Mouse (Mus musculus) lung, postnatal 0 days (tissue): ENCODE data around the gene Gyg. TPM values are rescaled to one million over a fixed set of nuclear protein-coding genes. Genes with fewer than 3 reads are reported as not detected.

ENCODE experiments used
- ATAC-seq: fragments of 200-750 bp; cut with Nextera tagmentation; 2 replicates; pipeline ENCODE4 v1.8.0; 2017; ENCODE audit warnings: moderate library complexity
- DNase-seq: peaks from one replicate; pipeline ENCODE4 v3.0.0-alpha.2; 2016; ENCODE audit warnings: low spot score
- H3K27ac ChIP-seq: fragments of 300-500 bp; sonication (generic); 2 replicates; pipeline ENCODE4 v1.5.1; 2014; ENCODE audit warnings: antibody characterized with exemption, mild to moderate bottlenecking, low read length, mixed read lengths
- H3K27me3 ChIP-seq: fragments of 300-500 bp; sonication (generic); replicated peaks from 2 replicates; pipeline ENCODE4 v1.6.1; 2014; ENCODE audit warnings: low read length, mixed read lengths; ENCODE audit not compliant: insufficient read depth
- H3K36me3 ChIP-seq: fragments of 300-500 bp; sonication (generic); 2 replicates; pipeline ENCODE4 v1.6.1; 2014; ENCODE audit warnings: low read length, mixed read lengths; ENCODE audit not compliant: insufficient read depth
- H3K4me1 ChIP-seq: fragments of 300-500 bp; sonication (generic); 2 replicates; pipeline ENCODE4 v1.6.1; 2014; ENCODE audit warnings: antibody characterized with exemption, low read depth, low read length, mixed read lengths; ENCODE audit not compliant: insufficient read depth
- H3K4me2 ChIP-seq: fragments of 300-500 bp; sonication (generic); replicated peaks from 2 replicates; pipeline ENCODE4 v1.6.1; 2014; ENCODE audit warnings: low read depth, mild to moderate bottlenecking, low read length, moderate library complexity, mixed read lengths
- H3K4me3 ChIP-seq: fragments of 300-500 bp; sonication (generic); 2 replicates; pipeline ENCODE4 v1.5.1; 2014; ENCODE audit warnings: low read depth, low read length
- H3K9ac ChIP-seq: fragments of 300-500 bp; sonication (generic); replicated peaks from 2 replicates; pipeline ENCODE4 v1.6.1; 2014; ENCODE audit warnings: low read depth, mild to moderate bottlenecking
- H3K9me3 ChIP-seq: fragments of 300-500 bp; sonication (generic); 2 replicates; pipeline ENCODE4 v1.6.1; 2016; ENCODE audit warnings: low read length, mixed read lengths
- CTCF ChIP-seq: IDR thresholded peaks from 2 replicates; pipeline ENCODE4 v1.5.1; 2016; ENCODE audit warnings: antibody characterized with exemption, mild to moderate bottlenecking
- EP300 ChIP-seq: IDR thresholded peaks from 2 replicates; pipeline ENCODE4 v1.6.1; 2016; ENCODE audit warnings: antibody characterized with exemption, mild to moderate bottlenecking, control low read depth
- WGBS: fragments of 180-500 bp; shearing (Covaris S2); extraction: QIAGEN DNeasy Blood & Tissue Kit; methylation state at CpG from one replicate; pipeline ENCODE4 v1.1.7; 2014; 5-methylcytosine and 5-hydroxymethylcytosine counted together
- polyA plus RNA-seq: library from polyadenylated mRNA; unstranded; fragments of >200 nt; fragmentation: Nextera tagmentation; extraction: Ambion mirVana; gene quantifications from 2 replicates; pipeline ENCODE4 v1.2.1, GENCODE M21; 2015

The Gyg gene
- polyA plus RNA-seq, 1 experiment from 2014 or later: 359 TPM

DNA sequence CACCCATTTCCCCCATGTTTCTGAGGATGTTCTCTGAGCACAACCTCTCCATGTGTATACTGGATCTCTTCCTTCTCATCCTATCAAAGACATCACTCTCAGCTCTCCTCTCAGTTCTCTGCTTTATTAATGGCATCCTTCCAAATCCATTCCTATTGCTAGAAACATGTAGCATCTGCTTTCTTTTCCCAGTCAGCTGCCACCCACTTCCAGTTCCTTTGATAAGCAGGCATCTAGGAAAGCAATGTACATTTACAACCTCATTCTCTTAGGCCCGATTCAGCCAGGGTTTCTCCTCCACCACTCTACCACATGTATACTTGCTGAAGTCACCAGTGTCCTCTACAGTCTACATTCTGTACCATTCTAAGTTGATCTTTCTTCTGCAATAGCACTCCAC lies 21.4 kb downstream of the Gyg start:
- 72% methylated on average over 1 of the region's 1 CpGs for WGBS
- H3K9ac ChIP-seq: no peak overlapping the region
- peak overlapping the region; percentile 64 for H3K27ac ChIP-seq
- DNase-seq: peak; percentile 66
- H3K4me3 ChIP-seq: no peak overlapping the region
- no peaks in the 10 kb centered on the region for H3K9me3 ChIP-seq
- no peak for ATAC-seq
- no peak for TF ChIP-seq EP300
- TF ChIP-seq CTCF: no peak
- no peaks in the 10 kb centered on the region; the same call in 1 of the 2 replicates for H3K4me1 ChIP-seq
- no peaks in the 10 kb centered on the region for H3K27me3 ChIP-seq
- no peak overlapping the region for H3K4me2 ChIP-seq
- H3K36me3 ChIP-seq: peaks cover 15% of the 10 kb centered on the region; the same call in 1 of the 2 replicates

GRCm38 (mm10) chr3:20132731-20133130 lies 22.4 kb downstream of the Gyg start:
- Histone ChIP-seq H3K4me1 (no peaks in the 10 kb centered on the region; the same call in 1 of the 2 replicates), H3K4me2 (no peak overlapping the region), H3K27me3 (no peaks in the 10 kb centered on the region), H3K27ac (peak overlapping the region; percentile 64; the same call in 1 of the 2 replicates), H3K9me3 (no peaks in the 10 kb centered on the region), H3K4me3 (no peak overlapping the region), H3K36me3 (peaks cover 11% of the 10 kb centered on the region; the same call in 1 of the 2 replicates), H3K9ac (no peak overlapping the region)
- 0 out of 2 replicates have a peak, but pooled peaks have one; percentile 3 for ATAC-seq
- DNase-seq: peak; percentile 93
- WGBS: 71% methylated on average over 1 of the region's 1 CpGs
- TF ChIP-seq CTCF: no peak
- TF ChIP-seq EP300: 0 out of 2 replicates have a peak, but pooled peaks have one; percentile 10

DNA sequence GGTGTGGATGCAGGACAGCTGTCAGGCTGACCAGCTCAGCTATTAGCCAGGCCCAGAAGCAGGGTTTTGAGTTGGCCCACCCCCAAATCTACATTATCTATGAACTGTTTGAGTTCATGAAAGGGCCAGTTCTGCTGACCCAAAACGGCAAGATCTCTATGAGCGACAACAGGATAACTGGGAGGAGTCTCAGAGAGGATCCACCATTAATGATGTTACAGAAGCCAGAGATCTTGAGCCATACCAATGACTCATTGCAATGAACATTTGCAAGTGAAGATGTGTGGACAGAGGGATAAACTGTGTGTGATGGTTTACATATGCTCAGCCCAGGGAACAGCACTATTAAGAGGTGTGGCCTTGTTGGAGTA lies 23.8 kb downstream of the Gyg start:
- Histone ChIP-seq H3K9me3 (no peaks in the 10 kb centered on the region), H3K9ac (no peak overlapping the region), H3K4me2 (no peak overlapping the region), H3K27me3 (no peaks in the 10 kb centered on the region), H3K27ac (0 out of 2 replicates have a peak overlapping the region, but pooled peaks have one; percentile 66), H3K4me3 (no peak overlapping the region), H3K4me1 (no peaks in the 10 kb centered on the region; the same call in 1 of the 2 replicates), H3K36me3 (peaks cover 1% of the 10 kb centered on the region; the same call in 1 of the 2 replicates)
- peak; percentile 87 for ATAC-seq
- 40% methylated on average over 2 of the region's 2 CpGs for WGBS
- TF ChIP-seq EP300 (peak; percentile 90), CTCF (no peak)
- peak; percentile 94 for DNase-seq

DNA sequence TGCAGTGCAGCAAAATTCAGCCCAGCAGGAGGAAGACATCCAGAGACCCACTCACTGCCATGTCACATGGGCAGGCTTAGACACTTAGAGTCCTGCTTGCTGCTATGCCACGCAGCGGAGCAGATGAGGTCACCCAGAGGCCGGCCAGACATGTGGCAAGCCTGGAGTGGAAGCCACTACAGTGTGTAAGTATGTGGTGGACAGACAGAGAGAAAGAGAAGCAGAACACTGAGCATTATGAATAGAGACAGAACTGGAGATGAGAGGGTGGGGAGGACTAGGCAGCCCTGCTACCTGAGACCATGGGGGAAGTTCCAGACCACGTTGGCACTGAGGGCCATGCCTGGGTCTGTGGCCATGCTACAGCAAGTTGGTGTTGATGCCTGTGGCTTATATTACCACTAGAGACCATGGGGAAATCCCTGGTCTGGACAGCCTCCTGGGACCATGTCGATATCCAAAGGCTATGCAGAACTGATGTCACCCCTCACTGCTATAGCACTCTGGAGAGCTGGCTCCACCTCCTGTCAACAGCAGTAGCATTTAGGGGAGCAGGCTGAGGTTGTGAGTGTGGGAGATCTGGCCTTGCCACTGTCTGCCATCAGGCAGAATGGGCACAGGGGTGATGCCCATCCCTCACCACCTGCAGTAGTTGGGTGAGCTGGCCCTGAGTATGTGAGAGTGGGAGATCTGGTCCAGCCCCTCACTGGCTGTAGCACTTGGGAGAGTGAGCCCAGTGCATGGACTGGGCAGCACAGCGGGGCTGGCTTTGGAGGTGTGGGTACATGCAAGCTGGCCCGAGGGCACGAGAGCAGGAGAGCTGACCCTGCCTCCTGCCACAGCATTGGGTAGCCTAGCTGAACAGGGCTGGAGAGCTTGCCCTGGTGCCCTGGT lies 24.4 kb downstream of the Gyg start:
- Histone ChIP-seq H3K36me3 (no peaks in the 10 kb centered on the region), H3K27ac (peak overlapping the region; percentile 66), H3K9me3 (no peaks in the 10 kb centered on the region), H3K9ac (no peak overlapping the region), H3K4me3 (no peak overlapping the region), H3K4me1 (no peaks in the 10 kb centered on the region; the same call in 1 of the 2 replicates), H3K4me2 (no peak overlapping the region), H3K27me3 (no peaks in the 10 kb centered on the region)
- 54% methylated on average over 8 of the region's 8 CpGs for WGBS
- DNase-seq (peak; percentile 61), ATAC-seq (peak; percentile 36)
- TF ChIP-seq CTCF (peak; percentile 18; the same call in 1 of the 2 replicates), EP300 (no peak)

DNA sequence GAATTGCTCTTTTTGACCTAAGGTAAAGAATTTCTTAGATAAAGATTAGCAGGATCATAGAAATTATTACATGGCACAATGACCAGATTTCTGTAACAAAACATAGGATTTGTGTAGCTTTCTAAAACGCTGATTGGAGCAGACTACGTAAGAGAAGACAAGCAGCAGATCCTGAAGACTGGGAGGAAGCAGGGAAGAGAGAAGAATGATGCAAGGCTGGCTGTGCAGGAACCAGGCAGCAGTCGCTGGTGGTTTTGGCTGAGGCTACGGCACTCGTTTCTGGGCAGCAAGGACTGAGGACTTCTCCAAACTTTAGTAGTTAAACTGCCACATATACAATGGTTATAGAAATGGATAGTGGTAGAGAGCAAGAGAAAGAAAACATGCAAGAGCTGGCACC lies 25.6 kb downstream of the Gyg start:
- Histone ChIP-seq H3K27me3 (no peaks in the 10 kb centered on the region), H3K4me3 (no peak overlapping the region), H3K27ac (no peak overlapping the region), H3K4me1 (no peaks in the 10 kb centered on the region; the same call in 1 of the 2 replicates), H3K4me2 (no peak overlapping the region), H3K9me3 (no peaks in the 10 kb centered on the region), H3K9ac (no peak overlapping the region), H3K36me3 (no peaks in the 10 kb centered on the region)
- DNase-seq (no peak), ATAC-seq (no peak)
- TF ChIP-seq CTCF (no peak), EP300 (no peak)
- WGBS: 78% methylated on average over 5 of the region's 5 CpGs

- DNase-seq (peak; percentile 55), ATAC-seq (no peak)
- Histone ChIP-seq H3K27ac (no peak overlapping the region), H3K4me2 (no peak overlapping the region), H3K9ac (no peak overlapping the region), H3K36me3 (peaks cover 8% of the 10 kb centered on the region), H3K9me3 (no peaks in the 10 kb centered on the region), H3K4me3 (no peak overlapping the region), H3K27me3 (no peaks in the 10 kb centered on the region), H3K4me1 (no peaks in the 10 kb centered on the region; the same call in 1 of the 2 replicates)
- peak; percentile 52 for TF ChIP-seq CTCF
- no peak for TF ChIP-seq EP300
- 76% methylated on average over 2 of the region's 2 CpGs for WGBS
Measured at GRCm38 (mm10) chr3:20127047-20127595, 28.0 kb downstream of the Gyg start.
